Mouse (Mus musculus) Patski (cell line): ENCODE results near the gene Lrba. TPM values are rescaled to one million over a fixed set of nuclear protein-coding genes. Genes with fewer than 3 reads are reported as not detected.
A peak's percentile ranks its signal among the peaks of the same experiment; 100 is the strongest.

Source experiments
- ATAC-seq: fragments of 100-300 bp; one replicate; pipeline ENCODE4 v1.8.0; 2021
- CTCF ChIA-PET: fragments of 350-600 bp; sonication (Branson Sonifier 250); formaldehyde crosslinking; loops from one replicate; lab custom pipeline; 2022; ENCODE audit warnings: inconsistent platforms; lab: Charles Lee
- POLR2A ChIA-PET: fragments of 350-600 bp; sonication (Branson Sonifier 250); formaldehyde crosslinking; loops from one replicate; lab custom pipeline; 2022; ENCODE audit warnings: antibody characterized with exemption, inconsistent platforms; lab: Charles Lee
- DNase-seq: peaks from one replicate; pipeline ENCODE4 v3.0.0-alpha.2; 2011; ENCODE audit warnings: low read depth, low spot score
- H3K27me3 ChIP-seq: fragments of 371-371 bp; one replicate; pipeline ENCODE4 v1.5.1; 2021
- CTCF ChIP-seq: fragments of 100-300 bp; IDR thresholded peaks from one replicate; pipeline ENCODE4 v1.5.1; 2021
- in situ Hi-C: fragments of 300-500 bp; cut with MboI; formaldehyde crosslinking; loops from 3 replicates; pipeline ENCODE4 v1.11.1; 2018; ENCODE audit warnings: low pct_unique_long_range_greater_than_20kb, mixed read lengths
- polyA plus RNA-seq: library from polyadenylated mRNA; unstranded; gene quantifications from one replicate; pipeline ENCODE4 v1.2.3, GENCODE M21; 2021

The Lrba gene
- polyA plus RNA-seq, 1 experiment from 2014 or later: 35.1 TPM

- POLR2A ChIA-PET: no interaction called here
- no peaks in the 10 kb centered on the region for H3K27me3 ChIP-seq
- no peak for DNase-seq
- ATAC-seq: no peak
- CTCF ChIA-PET: interaction anchor here (2.7 kb wide), 1 partner anchor 15 kb away, joined by 13 read pairs; no protein-coding TSS in a partner anchor
- TF ChIP-seq CTCF: no peak
- in situ Hi-C loops: no loop called here
These were observed 534.9 kb downstream of the Lrba start for GRCm38 (mm10) chr3:86759383-86759782.

GRCm38 (mm10) chr3:86759834-86760233 lies 535.4 kb downstream of the Lrba start:
- in situ Hi-C loops: loop anchor here (10.0 kb wide), 1 partner anchor 445 kb away; no protein-coding TSS in a partner anchor

GRCm38 (mm10) chr3:86760474-86760873 lies 536.0 kb downstream of the Lrba start:
- DNase-seq: no peak
- ATAC-seq: no peak
- ChIA-PET CTCF (interaction anchor here (0.7 to 2.7 kb wide), 7 partner anchors 14 to 434 kb away, joined by 3 to 13 read pairs (median 4); no protein-coding TSS in a partner anchor), POLR2A (no interaction called here)
- H3K27me3 ChIP-seq: no peaks in the 10 kb centered on the region
- in situ Hi-C loops: loop anchor here (10.0 kb wide), 1 partner anchor 446 kb away; no protein-coding TSS in a partner anchor
- no peak for TF ChIP-seq CTCF

More at GRCm38 (mm10) chr3:86759834-86760233, 535.4 kb downstream of the Lrba start:
- ATAC-seq (no peak), DNase-seq (no peak)
- TF ChIP-seq CTCF: no peak
- ChIA-PET CTCF (interaction anchor here (0.7 to 2.7 kb wide), 3 partner anchors 15 to 432 kb away, joined by 3 to 13 read pairs (median 4); no protein-coding TSS in a partner anchor), POLR2A (no interaction called here)
- H3K27me3 ChIP-seq: no peaks in the 10 kb centered on the region

- DNase-seq: peak; percentile 37
- POLR2A ChIA-PET: interaction anchor here (0.7 kb wide), 1 partner anchor 50 kb away, joined by 3 read pairs; no protein-coding TSS in a partner anchor
- CTCF ChIA-PET: interaction anchor here (0.7 to 2.7 kb wide), 23 partner anchors 8 to 449 kb away, joined by 3 to 13 read pairs (median 3); no protein-coding TSS in a partner anchor
- in situ Hi-C loops: loop anchor here (10.0 kb wide), 1 partner anchor 447 kb away; no protein-coding TSS in a partner anchor
- peak; percentile 62 for ATAC-seq
- H3K27me3 ChIP-seq: no peaks in the 10 kb centered on the region
- peak; percentile 93 for TF ChIP-seq CTCF
These were observed 536.9 kb downstream of the Lrba start for GRCm38 (mm10) chr3:86761095-86762035.

GRCm38 (mm10) chr3:86762036-86762415 lies 537.5 kb downstream of the Lrba start:
- CTCF ChIA-PET: interaction anchor here (0.7 to 2.7 kb wide), 24 partner anchors 9 to 449 kb away, joined by 3 to 13 read pairs (median 3); no protein-coding TSS in a partner anchor
- ATAC-seq (no peak), DNase-seq (no peak)
- in situ Hi-C loops: loop anchor here (10.0 kb wide), 1 partner anchor 447 kb away; no protein-coding TSS in a partner anchor
- POLR2A ChIA-PET: no interaction called here
- no peaks in the 10 kb centered on the region for H3K27me3 ChIP-seq
- no peak for TF ChIP-seq CTCF

GRCm38 (mm10) chr3:86762456-86762855 lies 538.0 kb downstream of the Lrba start:
- no peak for TF ChIP-seq CTCF
- POLR2A ChIA-PET: no interaction called here
- in situ Hi-C loops: loop anchor here (10.0 kb wide), 1 partner anchor 448 kb away; no protein-coding TSS in a partner anchor
- H3K27me3 ChIP-seq: no peaks in the 10 kb centered on the region
- CTCF ChIA-PET: interaction anchor here (0.8 to 2.3 kb wide), 12 partner anchors 9 to 434 kb away, joined by 3 to 11 read pairs (median 3); no protein-coding TSS in a partner anchor
- no peak for DNase-seq
- ATAC-seq: no peak

GRCm38 (mm10) chr3:86768553-86768952 lies 544.1 kb downstream of the Lrba start:
- ChIA-PET CTCF (interaction anchor here (2.0 kb wide), 1 partner anchor 19 kb away, joined by 4 read pairs; no protein-coding TSS in a partner anchor), POLR2A (no interaction called here)
- ATAC-seq (no peak), DNase-seq (no peak)
- in situ Hi-C loops: loop anchor here (10.0 kb wide), 1 partner anchor 454 kb away; no protein-coding TSS in a partner anchor
- no peak for TF ChIP-seq CTCF
- no peaks in the 10 kb centered on the region for H3K27me3 ChIP-seq

- no peak for DNase-seq
- no peaks in the 10 kb centered on the region for H3K27me3 ChIP-seq
- no peak for ATAC-seq
- POLR2A ChIA-PET: no interaction called here
- CTCF ChIA-PET: interaction anchor here (2.0 kb wide), 1 partner anchor 19 kb away, joined by 4 read pairs; no protein-coding TSS in a partner anchor
- in situ Hi-C loops: loop anchor here (10.0 kb wide), 1 partner anchor 454 kb away; no protein-coding TSS in a partner anchor
- TF ChIP-seq CTCF: no peak
These were observed 544.5 kb downstream of the Lrba start for GRCm38 (mm10) chr3:86768969-86769368.

GRCm38 (mm10) chr3:86774566-86775443 lies 550.3 kb downstream of the Lrba start:
- CTCF ChIA-PET: interaction anchor here (0.7 to 3.6 kb wide), 4 partner anchors 12 to 354 kb away, joined by 3 to 13 read pairs (median 3); no protein-coding TSS in a partner anchor
- POLR2A ChIA-PET: no interaction called here
- no peak for DNase-seq
- no peak for ATAC-seq
- no peak for TF ChIP-seq CTCF
- no peaks in the 10 kb centered on the region for H3K27me3 ChIP-seq
- in situ Hi-C loops: no loop called here
